Mouse (Mus musculus) stomach, embryonic 14.5 days (tissue): ENCODE measurements around the gene Gm20517. TPM values are rescaled to one million over a fixed set of nuclear protein-coding genes. Genes with fewer than 3 reads are reported as not detected.
A peak's percentile ranks its signal among the peaks of the same experiment; 100 is the strongest.

Source experiments
- ATAC-seq: fragments of 200-750 bp; cut with Nextera tagmentation; 2 replicates; pipeline ENCODE4 v1.8.0; 2017; ENCODE audit warnings: low read depth, moderate TSS enrichment; ENCODE audit not compliant: insufficient number of reproducible peaks, insufficient read depth, low FRiP score
- H3K27ac ChIP-seq: fragments of 300-500 bp; sonication (generic); 2 replicates; pipeline ENCODE4 v1.5.1; 2014; ENCODE audit warnings: mild to moderate bottlenecking, low read length, moderate library complexity, mixed read lengths
- H3K27me3 ChIP-seq: fragments of 300-500 bp; sonication (generic); 2 replicates; pipeline ENCODE4 v1.6.1; 2014; ENCODE audit warnings: low read length, control low read depth, mixed read lengths; ENCODE audit not compliant: control insufficient read depth, insufficient read depth
- H3K36me3 ChIP-seq: fragments of 300-500 bp; sonication (generic); 2 replicates; pipeline ENCODE4 v1.6.1; 2014; ENCODE audit warnings: mild to moderate bottlenecking, control low read depth, low read length, moderate library complexity, mixed read lengths; ENCODE audit not compliant: control insufficient read depth, insufficient read depth
- H3K4me1 ChIP-seq: fragments of 300-500 bp; sonication (generic); 2 replicates; pipeline ENCODE4 v1.6.1; 2014; ENCODE audit warnings: low read length, control low read depth, mixed read lengths; ENCODE audit not compliant: control insufficient read depth, insufficient read depth
- H3K4me2 ChIP-seq: fragments of 300-500 bp; sonication (generic); replicated peaks from 2 replicates; pipeline ENCODE4 v1.6.1; 2014; ENCODE audit warnings: low read depth, low read length, control low read depth
- H3K4me3 ChIP-seq: fragments of 300-500 bp; sonication (generic); 2 replicates; pipeline ENCODE4 v1.5.1; 2014; ENCODE audit warnings: low read depth, low read length, control low read depth
- H3K9ac ChIP-seq: fragments of 300-500 bp; sonication (generic); replicated peaks from 2 replicates; pipeline ENCODE4 v1.6.1; 2014; ENCODE audit warnings: low read depth, mild to moderate bottlenecking, control low read depth, low read length, moderate library complexity, mixed read lengths
- H3K9me3 ChIP-seq: fragments of 300-500 bp; sonication (generic); 2 replicates; pipeline ENCODE4 v1.6.1; 2016; ENCODE audit warnings: low read depth, low read length, control low read depth; ENCODE audit not compliant: control insufficient read depth
- WGBS: fragments of 180-500 bp; shearing (Covaris S2); extraction: QIAGEN DNeasy Blood & Tissue Kit; methylation state at CpG from one replicate; pipeline ENCODE4 v1.1.7; 2014; 5-methylcytosine and 5-hydroxymethylcytosine counted together
- polyA plus RNA-seq: library from polyadenylated mRNA; unstranded; fragments of >200 nt; fragmentation: Nextera tagmentation; extraction: Ambion mirVana; gene quantifications from 2 replicates; pipeline ENCODE4 v1.2.1, GENCODE M21; 2014

The Gm20517 gene
- polyA plus RNA-seq, 1 experiment from 2014 or later = 1.5 TPM

- H3K9ac ChIP-seq = no peak overlapping the region
- peaks cover 8% of the 10 kb centered on the region; the same call in 1 of the 2 replicates for H3K4me1 ChIP-seq
- no peak overlapping the region for H3K4me2 ChIP-seq
- ATAC-seq = no peak
- H3K9me3 ChIP-seq = no peaks in the 10 kb centered on the region
- no peaks in the 10 kb centered on the region; the same call in 1 of the 2 replicates for H3K36me3 ChIP-seq
- no peak overlapping the region for H3K4me3 ChIP-seq
- no peak overlapping the region for H3K27ac ChIP-seq
- H3K27me3 ChIP-seq = no peaks in the 10 kb centered on the region
- 50% methylated on average over 1 of the region's 1 CpGs for WGBS
Observed at GRCm38 (mm10) chr17:47706196-47706595, 94.8 kb downstream of the Gm20517 start.

- Histone ChIP-seq H3K27me3 (no peaks in the 10 kb centered on the region), H3K36me3 (no peaks in the 10 kb centered on the region), H3K4me1 (peaks cover 8% of the 10 kb centered on the region; the same call in 1 of the 2 replicates), H3K9me3 (no peaks in the 10 kb centered on the region), H3K27ac (no peak overlapping the region), H3K9ac (no peak overlapping the region), H3K4me2 (no peak overlapping the region), H3K4me3 (no peak overlapping the region)
- 77% methylated on average over 3 of the region's 3 CpGs for WGBS
- no peak for ATAC-seq
Observed at GRCm38 (mm10) chr17:47707961-47708360, 96.6 kb downstream of the Gm20517 start.

DNA sequence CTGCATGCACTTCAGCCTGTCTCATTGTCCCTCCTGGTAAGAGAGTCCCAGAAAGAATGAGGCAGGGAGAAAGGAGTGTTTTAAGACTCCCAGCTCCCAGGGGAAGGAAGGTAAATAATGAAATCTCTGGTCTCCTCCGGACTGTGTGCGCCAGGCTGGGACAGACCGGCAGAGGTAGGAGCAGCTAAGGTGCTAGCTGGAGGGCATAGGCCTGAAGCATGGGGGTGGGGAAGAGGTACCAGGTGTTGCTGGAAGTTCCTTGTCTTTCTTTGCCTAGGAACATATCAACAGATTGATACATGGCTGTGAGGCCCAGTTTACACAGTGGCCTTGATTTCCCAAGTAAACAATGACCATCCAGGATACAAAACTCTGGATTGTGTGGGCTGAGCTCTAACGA lies 97.6 kb downstream of the Gm20517 start:
- 57% methylated on average over 4 of the region's 4 CpGs for WGBS
- peaks cover 8% of the 10 kb centered on the region; the same call in 1 of the 2 replicates for H3K4me1 ChIP-seq
- no peak overlapping the region for H3K9ac ChIP-seq
- no peaks in the 10 kb centered on the region for H3K9me3 ChIP-seq
- no peak overlapping the region for H3K4me2 ChIP-seq
- H3K27ac ChIP-seq = 0 out of 2 replicates have a peak overlapping the region, but pooled peaks have one; percentile 15
- H3K4me3 ChIP-seq = no peak overlapping the region
- H3K36me3 ChIP-seq = no peaks in the 10 kb centered on the region
- no peaks in the 10 kb centered on the region for H3K27me3 ChIP-seq
- ATAC-seq = 0 out of 2 replicates have a peak, but pooled peaks have one; percentile 43

DNA sequence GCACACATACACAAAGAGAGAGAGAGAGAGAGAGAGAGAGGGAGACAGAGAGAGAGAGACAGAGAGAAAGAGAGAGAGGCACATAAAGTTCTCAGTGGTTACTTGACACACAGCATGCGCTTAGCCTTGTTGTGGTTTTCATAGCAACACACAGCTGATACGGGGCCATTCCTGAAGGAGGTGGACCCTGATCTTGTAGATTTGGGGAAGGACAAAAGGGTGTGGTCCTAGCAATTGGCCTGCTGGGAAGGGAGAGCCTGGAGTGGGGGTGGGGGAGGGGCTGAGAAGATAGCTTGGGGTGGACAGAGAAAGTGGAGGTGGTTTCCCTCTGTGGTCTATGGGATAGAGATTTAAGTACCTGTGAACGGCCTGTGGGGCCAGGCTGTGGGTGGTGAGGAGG lies 98.6 kb downstream of the Gm20517 start:
- peaks cover 8% of the 10 kb centered on the region; the same call in 1 of the 2 replicates for H3K4me1 ChIP-seq
- no peaks in the 10 kb centered on the region for H3K36me3 ChIP-seq
- no peak for ATAC-seq
- H3K4me2 ChIP-seq = no peak overlapping the region
- H3K27me3 ChIP-seq = no peaks in the 10 kb centered on the region
- H3K9me3 ChIP-seq = no peaks in the 10 kb centered on the region
- WGBS = 60% methylated on average over 3 of the region's 3 CpGs
- H3K9ac ChIP-seq = no peak overlapping the region
- no peak overlapping the region for H3K4me3 ChIP-seq
- no peak overlapping the region for H3K27ac ChIP-seq

- ATAC-seq = peak; percentile 42; the same call in 1 of the 2 replicates
- Histone ChIP-seq H3K27ac (no peak overlapping the region), H3K4me1 (peaks cover 4% of the 10 kb centered on the region; the same call in 1 of the 2 replicates), H3K9me3 (no peaks in the 10 kb centered on the region), H3K9ac (no peak overlapping the region), H3K4me3 (no peak overlapping the region), H3K36me3 (no peaks in the 10 kb centered on the region), H3K27me3 (no peaks in the 10 kb centered on the region), H3K4me2 (no peak overlapping the region)
- WGBS = 58% methylated on average over 6 of the region's 6 CpGs
Observed at GRCm38 (mm10) chr17:47711883-47712282, 100.5 kb downstream of the Gm20517 start.

DNA sequence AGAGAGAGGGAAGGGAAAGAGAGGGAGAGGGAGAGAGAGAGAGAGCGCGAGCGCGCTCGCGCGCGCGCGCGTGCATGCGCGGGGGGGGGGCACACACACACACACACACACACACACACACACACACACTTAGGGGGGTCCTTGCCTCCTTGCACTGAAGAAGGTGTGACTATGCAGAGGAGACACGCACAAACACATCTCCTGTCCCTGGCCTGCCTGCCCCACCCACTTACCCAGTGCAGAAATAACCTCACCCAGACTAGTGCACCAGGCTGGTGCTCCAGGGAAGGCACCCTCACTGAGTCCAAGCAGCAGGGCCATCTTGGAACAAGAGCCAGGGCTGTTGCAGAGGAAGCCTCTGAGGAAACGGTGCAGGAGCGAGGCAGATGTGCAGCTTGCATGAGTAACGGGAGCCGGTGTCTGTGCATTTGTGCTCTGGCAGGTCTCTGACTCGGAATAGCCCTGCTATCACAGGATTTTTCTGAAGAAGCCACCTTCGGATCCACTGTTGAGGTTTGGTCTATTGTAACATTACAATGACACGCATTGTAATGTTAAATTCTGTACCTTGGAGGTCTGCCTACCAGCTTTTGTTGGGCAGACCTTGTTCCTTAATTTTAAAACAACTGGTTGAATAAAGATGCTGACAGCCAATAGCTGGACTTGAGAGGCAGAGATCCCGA lies 101.6 kb downstream of the Gm20517 start:
- Histone ChIP-seq H3K4me2 (no peak overlapping the region), H3K9me3 (no peaks in the 10 kb centered on the region)
- WGBS = 63% methylated on average over 14 of the region's 22 CpGs

GRCm38 (mm10) chr17:47715037-47715436 lies 103.6 kb downstream of the Gm20517 start:
- ATAC-seq = no peak
- Histone ChIP-seq H3K36me3 (no peaks in the 10 kb centered on the region), H3K9me3 (no peaks in the 10 kb centered on the region), H3K9ac (no peak overlapping the region), H3K4me2 (no peak overlapping the region), H3K4me3 (no peak overlapping the region), H3K27me3 (no peaks in the 10 kb centered on the region), H3K27ac (no peak overlapping the region), H3K4me1 (no peaks in the 10 kb centered on the region)
- WGBS = 53% methylated on average over 3 of the region's 3 CpGs

More for the DNA sequence above, 101.6 kb downstream of the Gm20517 start:
- Histone ChIP-seq H3K4me1 (0 out of 2 replicates have a peak, but pooled peaks cover 3% of the 10 kb centered on the region), H3K27me3 (no peaks in the 10 kb centered on the region), H3K27ac (no peak overlapping the region), H3K4me3 (no peak overlapping the region), H3K9ac (no peak overlapping the region), H3K36me3 (no peaks in the 10 kb centered on the region)
- no peak for ATAC-seq

DNA sequence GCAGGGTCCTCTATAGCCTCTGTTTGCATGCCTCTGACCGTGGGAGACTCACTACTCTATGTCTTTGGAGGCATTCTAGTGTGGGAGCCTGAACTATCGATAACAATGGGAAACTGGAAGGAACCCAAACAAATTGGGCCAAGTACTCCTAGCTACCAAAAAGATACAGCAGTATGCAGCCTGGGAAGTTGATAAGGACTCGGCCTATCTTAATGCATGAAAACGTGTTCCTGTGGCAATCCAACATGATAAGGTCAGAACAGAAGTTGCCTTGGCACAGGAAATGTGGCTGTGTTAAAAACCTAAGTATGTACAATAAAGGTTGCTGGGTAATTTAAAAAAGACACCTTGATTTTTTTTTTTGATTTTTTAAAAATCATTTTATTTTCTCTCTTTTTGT lies 109.8 kb downstream of the Gm20517 start:
- H3K27me3 ChIP-seq = no peaks in the 10 kb centered on the region
- no peak overlapping the region for H3K27ac ChIP-seq
- no peak overlapping the region for H3K9ac ChIP-seq
- 81% methylated on average over 4 of the region's 4 CpGs for WGBS
- H3K4me2 ChIP-seq = no peak overlapping the region
- H3K9me3 ChIP-seq = no peaks in the 10 kb centered on the region
- no peak for ATAC-seq
- H3K4me1 ChIP-seq = no peaks in the 10 kb centered on the region
- no peaks in the 10 kb centered on the region for H3K36me3 ChIP-seq
- H3K4me3 ChIP-seq = no peak overlapping the region
